Mouse (Mus musculus) olfactory bulb, adult 2 months (tissue): ENCODE data around the gene Nova1.

Source experiments
- CTCF ChIP-seq: fragments of 200-500 bp; IDR thresholded peaks from 2 replicates; pipeline ENCODE4 v1.5.1; 2012; ENCODE audit warnings: low read depth, mild to moderate bottlenecking, low read length, moderate library complexity; ENCODE audit not compliant: insufficient read depth
- POLR2A ChIP-seq: fragments of 200-500 bp; IDR thresholded peaks from 2 replicates; pipeline ENCODE4 v1.6.1; 2012; ENCODE audit warnings: mild to moderate bottlenecking, low read depth, low read length, moderate library complexity; ENCODE audit not compliant: insufficient read depth

DNA sequence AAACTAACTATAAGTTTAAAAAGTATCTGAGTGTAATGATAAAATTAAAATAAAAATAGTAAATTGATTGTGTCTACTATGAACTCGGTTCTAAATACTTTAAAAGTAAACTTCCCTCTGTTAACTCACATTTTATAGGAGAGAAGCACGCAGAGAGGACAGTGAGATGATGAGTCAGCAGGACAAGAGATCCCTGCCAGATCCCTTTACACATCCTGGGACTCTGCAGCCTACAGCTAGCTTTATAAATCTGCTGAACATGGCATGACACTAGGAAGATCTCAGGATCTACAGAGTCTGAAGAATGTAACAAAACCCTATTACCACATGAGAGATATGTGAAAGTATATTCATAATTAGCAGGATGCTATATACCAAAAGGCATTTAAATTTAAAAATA is 37.7 kb downstream of the Nova1 start:
- TF ChIP-seq POLR2A (no peak), CTCF (no peak)
